Mouse (Mus musculus) regulatory T cell (primary cell): ENCODE data around the gene Plac8.

Source experiments
- in situ Hi-C: fragments of 300-600 bp; cut with MboI, MseI; formaldehyde crosslinking; loops from one replicate; pipeline ENCODE4 v1.15.1; 2025; ENCODE audit warnings: high pct_unique_total_duplicates

Plac8 gene

DNA sequence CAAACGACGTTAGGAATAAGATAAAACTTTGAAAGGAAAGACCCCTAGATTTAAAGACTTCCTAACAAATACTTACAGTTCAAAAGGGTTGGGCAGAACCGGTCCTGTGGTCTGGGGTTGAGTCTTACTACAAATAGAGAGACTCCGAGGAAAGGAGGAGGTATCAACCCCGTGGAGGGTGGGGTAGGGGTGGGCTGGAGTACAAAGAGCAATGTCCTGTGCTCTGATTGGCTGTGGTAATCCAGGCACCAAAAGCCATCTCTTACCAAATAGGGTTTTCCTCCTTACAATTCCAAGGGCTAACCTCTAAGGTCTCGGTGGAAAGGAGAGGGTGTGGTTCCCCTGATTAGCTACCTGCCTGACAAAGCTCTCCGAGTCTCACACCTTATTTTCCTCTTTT lies at the start of gene Plac8:
TSS of gene Plac8 (minus strand) at position 177 of the 400 bp plus-strand sequence.
- in situ Hi-C loops: no loop called here

DNA sequence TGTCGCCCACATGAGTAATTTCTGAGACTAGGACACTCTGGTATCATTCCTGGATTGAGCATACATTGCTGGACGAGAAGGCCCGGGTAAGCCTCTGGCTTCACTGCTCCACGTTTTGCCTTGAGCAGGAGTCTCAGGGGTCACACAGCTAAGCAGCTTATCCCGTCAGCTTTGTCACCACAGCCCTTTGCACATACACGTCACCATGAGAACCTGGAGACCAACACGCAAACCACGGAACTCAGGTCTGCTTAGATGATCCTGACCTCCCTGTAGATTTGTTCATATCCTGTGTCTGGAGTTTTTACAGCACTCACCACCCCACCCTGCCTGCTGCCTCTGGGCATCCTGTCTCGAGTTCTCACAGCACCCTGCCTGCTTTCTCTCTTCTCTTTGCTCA lies 48.9 kb upstream of the Plac8 start:
- in situ Hi-C loops: no loop called here

DNA sequence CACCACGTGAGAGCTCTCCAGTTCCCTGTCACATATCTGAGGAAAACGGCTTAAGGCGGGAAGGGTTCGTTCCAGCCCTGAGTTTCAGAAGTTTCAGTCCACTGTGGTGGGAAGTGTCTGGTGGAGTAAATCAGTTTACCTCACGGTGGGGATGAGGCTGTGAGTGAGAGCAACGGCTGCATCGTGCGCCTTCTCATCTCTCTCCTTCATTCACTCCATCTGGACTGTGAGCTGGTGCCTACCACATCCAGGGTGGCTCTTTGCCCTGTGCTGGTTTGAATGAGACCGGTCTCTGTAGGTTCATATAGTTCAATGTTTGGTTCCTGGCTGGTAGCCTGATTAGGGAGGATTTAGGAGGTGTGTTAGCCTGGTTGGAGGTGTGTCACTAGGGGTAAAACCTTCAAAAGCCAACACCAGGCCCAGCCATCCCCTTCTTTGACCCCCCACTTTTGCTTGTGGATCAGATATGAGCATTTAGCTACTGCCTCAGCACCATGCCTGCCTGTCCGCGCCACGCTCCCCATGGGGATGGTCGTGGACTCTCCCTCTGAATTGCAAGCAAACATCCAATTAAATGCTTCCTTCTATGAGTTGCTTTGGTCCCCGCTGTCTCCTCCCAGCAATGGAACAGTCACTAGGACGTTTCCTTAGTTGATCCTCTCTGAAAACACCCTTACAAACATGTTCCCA lies 47.7 kb upstream of the Plac8 start:
- in situ Hi-C loops: no loop called here

DNA sequence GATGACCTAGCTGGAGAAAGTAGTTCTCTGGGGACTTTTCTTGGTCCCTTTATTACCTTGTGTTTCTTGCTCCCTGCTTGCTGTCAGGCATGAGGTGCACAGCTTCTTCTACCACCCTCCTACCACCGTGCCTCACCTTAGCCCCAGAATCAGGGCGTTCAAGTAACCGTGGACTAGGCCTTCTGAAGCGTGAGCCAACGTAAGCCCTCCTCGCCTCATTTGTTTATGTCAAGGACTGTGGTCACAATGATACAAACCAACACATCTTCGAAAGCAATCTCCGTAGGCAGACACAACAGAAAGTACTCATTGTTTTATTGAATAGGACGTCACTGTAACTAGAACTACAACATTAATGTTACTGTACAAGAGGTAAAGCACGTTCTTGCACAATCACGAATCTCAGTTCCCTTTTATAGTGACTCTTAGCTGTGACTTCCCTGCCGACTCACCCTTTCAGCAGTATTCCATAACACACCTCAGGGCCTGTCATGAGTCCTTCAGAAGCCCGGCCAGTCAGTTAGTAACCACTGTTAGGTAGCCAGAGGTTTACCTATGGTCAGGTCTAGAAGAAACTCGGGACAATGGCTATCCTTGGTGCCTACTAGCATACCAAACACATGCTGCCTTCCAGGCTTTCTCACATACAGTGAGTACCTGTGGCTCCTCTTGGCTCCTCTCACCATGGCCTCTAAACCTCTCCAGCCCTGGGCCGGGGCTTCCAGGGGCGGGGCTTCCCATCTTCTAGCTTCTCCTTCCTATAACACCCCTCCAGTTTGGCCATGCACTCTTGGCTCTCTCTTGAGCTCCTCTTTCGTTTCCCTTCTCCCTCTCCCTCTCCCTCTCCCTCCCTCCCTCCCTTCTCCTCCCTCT lies 42.1 kb upstream of the Plac8 start:
- in situ Hi-C loops: loop anchor here (5.0 kb wide), 1 partner anchor 57 kb away; no protein-coding TSS in a partner anchor

DNA sequence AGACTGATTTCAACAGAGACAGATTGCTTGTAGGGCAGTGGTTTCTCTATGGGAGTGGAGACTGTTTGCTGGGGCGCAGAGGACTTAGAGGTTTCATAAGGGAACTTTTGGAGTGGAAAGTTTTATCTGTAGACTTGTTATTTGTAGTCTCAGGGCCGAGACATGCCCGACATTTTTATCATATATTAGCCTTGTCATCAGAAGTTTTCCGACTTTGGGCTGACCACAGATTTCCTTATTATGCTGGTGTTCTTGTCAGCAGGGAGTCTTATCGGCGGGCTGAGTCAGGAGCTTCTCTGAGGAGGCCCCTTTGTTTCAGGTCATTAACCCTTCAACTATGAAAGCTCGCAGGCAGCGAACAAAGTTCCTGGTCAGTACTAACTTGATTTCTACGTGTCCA lies 35.8 kb upstream of the Plac8 start:
- in situ Hi-C loops: no loop called here

DNA sequence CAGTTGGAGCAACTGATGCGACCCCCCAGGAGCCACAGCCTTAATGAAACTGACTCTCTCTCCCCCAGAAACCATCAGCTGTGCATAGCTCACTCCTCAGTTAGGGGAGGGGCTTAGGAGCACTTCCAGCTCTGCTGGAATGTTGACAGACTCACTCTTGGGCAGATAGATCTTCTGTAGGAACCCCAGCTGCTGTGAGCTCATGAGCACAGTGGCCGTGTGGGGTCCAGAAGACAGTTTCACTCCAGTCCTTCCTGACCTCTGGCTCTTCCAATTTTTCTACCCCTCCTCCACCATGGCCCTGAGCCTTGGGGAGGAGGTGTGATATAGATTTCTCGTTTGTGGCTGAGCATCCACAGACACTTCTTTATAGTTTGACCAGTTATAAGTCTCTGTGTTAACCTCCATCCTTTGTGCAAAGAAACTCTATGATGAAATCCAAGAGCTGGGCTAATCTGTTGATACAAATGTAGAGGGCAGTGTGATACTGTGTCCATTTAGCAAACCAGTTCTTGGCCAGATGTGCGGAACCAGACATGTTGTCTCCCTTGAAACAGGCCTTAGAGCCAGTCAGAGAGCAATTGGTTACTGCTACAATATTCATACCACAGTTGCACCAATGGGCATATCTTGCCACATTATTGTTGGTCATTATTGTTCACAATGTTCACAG lies 35.2 kb upstream of the Plac8 start:
- in situ Hi-C loops: no loop called here

DNA sequence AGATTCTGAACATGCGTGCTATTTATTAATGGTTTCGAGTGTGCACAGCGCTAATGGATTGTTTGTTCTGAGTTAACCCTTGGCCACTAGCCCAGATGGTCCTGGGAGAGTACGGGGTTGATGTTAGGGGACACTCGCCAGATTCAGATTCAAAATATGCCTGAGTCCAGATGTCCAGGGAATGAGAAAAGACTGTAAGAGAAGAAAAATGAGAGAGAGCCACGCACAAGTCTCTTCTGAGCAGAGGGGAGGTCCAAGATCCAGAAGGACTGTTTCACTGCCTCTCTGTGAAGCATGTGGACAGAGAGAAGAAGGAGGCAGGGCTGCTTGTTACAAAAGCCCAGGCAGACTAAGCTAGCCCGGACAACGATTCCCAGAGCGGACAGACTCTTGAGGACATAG lies 33.8 kb upstream of the Plac8 start:
- in situ Hi-C loops: no loop called here

DNA sequence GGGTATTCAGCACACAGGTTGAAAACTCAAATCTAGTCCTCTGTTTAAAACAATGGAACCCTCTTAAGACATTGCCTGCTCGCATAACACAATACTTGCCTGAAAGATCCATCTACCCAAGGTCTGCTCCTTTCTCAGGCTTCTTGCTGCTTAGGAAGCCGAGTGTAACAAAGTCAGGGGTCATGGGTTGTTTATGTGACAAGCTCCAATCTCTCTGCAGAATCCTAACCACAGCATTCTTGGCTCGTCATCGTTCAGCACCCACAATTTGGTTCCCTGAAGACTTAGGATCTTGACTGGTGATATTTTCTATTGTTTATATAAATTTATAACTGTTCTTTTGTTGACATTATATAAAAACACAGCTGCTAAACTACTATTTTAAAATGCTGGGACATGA lies 32.0 kb upstream of the Plac8 start:
- in situ Hi-C loops: no loop called here

DNA sequence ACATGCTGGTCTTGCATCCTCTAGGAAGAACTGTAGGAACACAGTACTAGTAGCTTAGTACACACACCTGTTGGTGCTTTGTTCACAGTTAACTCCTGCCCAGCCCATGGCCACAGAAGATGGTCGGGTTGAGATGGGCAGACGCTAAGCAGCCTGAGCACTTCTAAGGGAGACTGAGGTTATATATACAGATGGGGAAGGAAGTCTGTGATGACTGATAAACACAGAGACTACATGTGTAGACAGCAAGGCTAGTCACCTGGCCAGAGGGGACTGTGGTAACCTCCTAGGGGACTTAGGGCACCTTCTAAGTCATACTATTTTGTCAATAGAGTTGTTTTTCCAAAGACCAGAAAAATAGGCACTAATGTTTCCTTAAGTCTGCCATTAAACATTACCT lies 29.8 kb upstream of the Plac8 start:
- in situ Hi-C loops: no loop called here

DNA sequence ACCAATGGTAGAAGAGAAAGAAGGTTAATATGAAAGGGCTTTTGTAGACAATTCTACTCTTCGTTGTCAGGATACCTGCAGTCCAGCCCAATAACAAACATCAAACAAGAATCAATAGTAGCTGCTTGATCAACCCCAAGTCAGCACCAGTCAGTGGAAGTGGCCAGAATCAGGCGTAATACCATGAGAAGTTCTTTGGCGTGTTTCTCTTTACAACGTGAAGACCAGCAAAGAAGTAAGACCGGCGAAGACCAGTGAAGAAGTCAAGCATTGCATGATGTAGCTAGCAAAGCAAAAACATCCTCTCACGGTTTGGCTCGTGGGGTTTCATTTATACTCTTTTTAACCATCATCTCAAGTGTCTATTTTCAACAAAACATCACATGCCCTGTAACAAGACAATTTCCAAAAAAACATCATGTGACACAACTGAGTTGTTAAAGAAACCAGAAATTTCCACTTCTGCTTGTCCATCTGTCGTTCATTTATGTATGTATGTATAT lies 27.0 kb upstream of the Plac8 start:
- in situ Hi-C loops: no loop called here

DNA sequence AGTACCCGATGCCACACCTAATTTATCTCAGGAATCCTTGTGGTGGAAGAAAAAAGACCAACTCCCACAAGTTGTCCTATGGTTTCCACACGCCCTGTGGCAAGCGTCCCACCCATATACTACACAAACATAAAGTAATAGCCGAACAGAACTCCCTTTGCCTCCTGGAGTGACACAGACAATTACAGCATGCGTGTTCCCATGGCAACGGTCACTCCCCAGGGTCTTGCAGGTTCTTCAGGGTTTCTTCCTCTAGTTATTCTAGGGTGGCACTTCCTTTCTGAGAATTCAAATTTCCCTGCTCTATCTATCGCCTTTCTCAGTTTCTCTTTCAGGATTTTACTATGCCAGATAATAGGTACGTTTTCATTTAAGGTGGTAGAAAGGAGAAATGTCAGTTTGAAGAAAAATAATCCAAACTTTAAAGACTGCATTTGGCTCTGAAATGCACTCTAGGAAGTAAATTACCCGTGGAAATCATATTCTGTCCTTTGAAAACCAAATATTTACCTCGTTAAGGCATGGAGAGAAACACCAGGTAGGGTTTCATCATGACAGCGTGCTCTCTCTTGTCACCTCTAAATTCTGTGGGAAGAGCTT lies 25.9 kb upstream of the Plac8 start:
- in situ Hi-C loops: no loop called here

DNA sequence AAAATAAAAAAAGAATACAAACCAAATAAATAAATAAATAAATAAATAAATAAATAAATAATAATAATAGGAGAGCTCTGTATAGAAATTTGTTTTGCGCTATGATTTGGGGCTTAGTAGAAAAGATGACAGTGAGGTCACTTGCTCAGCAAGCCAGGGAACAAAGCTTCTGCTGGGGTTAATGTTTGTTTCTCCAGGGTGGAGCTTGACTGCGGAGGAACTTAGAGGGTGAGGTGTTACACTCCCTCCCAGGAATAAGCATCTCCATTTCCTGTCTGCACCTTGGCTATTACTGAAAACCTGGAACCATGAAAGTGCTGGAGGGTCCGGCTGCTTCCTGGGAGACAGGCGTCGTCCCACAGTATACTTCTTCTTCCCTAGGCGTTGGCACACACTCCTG lies 24.0 kb upstream of the Plac8 start:
- in situ Hi-C loops: no loop called here

DNA sequence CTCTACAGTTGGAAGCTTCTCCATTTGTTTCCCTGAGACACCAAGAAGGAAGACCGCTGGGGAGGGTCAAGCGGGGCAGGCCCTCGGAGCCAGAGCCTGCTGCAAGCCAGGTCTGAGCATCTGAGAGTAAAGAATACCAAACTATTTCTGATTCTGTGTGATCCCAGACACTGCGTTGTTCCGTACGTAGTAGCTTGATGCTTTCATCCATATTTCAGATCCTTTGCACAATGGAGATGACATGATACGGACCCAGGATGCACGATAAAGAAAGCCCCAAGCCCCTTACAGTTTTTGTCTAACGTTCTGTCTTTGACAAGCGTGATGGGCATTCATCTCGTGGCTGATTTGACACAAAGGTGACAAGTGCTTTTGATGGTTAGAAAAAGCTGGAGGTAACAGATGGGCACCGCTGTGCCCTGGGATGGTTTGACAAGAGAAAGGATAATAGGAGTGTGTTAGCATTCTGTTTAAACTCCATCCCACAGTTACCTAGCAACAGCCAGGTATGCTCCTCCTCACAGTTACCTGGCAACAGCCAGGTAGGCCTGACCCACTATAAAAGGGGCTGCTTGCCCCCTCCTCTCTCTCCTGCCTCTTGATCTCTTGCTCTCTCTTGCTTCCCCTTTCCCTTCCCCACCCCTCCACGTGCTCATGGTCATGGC lies 22.9 kb upstream of the Plac8 start:
- in situ Hi-C loops: no loop called here

DNA sequence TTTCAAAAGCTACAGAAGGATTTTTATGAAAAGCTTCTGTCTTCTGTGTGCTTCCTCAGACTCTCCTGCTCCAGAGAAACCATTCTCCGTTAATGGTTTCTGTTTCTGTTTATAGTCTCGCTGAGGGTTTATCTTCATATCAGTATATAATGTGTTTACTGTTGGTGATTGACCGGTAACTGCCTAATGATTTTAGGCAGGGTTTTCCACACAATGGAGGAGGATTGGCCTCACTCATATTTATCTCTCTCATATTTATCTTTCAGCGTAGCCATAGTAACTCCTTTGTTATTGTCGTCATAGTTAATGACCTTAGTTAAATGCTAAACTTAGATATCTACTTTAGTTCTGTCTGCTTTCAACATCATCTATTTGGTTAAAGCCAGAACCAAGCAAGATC lies 18.5 kb upstream of the Plac8 start:
- in situ Hi-C loops: no loop called here

DNA sequence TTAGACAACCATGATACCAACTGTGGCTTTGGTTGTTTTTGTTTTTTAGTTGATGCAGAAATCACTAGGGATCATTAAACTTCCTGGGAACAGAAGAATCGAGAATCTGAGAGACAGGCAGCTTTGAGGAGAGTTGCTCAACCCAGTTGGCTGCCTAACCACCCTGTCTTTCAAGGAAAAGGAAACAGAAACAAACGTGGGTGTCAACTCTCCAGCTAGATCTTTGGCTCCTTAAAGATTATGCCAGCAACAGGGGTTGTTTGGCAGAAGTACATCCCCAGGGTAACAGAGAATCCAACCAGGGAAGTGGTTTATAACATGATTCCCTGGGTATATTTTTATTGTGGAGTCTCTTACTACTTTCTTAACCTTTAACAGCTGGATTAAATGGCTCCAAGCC lies 15.6 kb upstream of the Plac8 start:
- in situ Hi-C loops: no loop called here

DNA sequence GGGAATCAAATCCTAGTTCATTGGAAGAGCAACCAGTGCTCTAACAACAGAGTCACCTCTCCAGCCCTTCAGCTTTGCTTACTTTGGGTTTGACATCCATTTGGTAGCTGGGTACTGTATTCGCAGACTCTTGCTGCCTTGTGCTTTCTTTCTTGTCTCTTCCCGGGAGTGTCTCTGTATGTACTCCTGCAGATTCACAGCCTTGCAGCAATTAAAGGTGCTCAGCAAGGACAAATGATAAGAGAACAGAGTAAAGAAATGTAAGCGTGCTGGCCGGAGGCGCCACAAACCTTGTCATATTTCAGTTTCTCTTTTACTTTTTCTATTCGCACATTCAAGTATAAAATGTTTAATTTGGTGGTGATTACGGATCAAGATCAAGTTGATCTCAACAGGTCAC lies 15.1 kb upstream of the Plac8 start:
- in situ Hi-C loops: no loop called here

DNA sequence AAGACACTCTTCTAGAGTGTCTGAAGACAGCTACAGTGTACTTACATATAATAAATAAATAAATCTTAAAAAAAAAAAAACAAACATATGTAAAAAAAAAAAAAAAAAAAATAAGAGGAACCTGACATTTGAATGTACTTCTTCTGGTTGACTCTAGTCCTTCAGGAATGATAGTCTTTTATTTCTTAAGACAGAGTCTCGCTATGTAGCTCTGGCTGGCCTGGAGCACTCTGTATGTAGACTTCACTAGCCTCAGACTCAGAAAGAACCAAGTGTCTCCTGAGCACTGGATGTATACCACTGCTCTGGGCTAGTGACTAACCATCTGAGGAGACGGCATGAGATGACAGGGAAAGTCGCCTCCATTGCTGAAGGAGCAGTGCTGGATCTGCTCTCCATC lies 13.6 kb upstream of the Plac8 start:
- in situ Hi-C loops: no loop called here

DNA sequence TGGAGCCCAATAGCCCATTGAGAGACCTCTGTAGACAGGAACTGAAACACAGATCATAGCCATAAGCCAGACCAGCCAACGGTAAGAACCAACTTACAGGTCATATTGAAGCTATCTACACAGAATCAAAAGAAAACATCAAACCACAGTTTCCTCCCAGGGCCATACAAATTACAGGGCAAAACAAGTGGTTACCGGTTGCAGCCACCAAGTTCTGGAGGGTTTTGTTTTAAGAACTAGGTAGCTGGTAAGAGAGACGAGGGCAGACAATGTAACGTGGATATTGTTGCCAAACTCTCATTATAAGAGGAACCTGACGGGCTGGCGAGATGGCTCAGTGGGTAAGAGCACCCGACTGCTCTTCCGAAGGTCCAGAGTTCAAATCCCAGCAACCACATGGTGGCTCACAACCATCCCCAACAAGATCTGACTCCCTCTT lies 13.2 kb upstream of the Plac8 start:
- in situ Hi-C loops: no loop called here

DNA sequence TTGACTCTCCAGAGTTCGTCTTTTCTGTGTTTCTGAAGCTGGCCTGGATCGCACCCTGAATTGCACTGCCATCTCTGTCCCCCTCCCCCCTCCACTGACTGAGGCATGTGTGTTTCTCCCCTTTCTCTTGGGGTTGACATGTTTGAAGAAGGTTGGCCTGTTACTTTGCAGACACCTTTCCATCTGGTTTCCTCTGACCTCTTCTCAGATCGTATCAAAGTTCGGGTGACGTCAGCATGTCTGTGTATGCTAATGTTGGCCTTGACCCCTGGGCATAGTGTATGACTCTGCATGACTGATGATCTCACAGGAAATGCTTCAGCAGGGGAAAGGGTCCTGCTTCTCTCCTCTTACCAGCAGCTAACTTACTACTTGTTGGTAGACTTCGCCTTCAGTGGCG lies 11.0 kb upstream of the Plac8 start:
- in situ Hi-C loops: no loop called here

DNA sequence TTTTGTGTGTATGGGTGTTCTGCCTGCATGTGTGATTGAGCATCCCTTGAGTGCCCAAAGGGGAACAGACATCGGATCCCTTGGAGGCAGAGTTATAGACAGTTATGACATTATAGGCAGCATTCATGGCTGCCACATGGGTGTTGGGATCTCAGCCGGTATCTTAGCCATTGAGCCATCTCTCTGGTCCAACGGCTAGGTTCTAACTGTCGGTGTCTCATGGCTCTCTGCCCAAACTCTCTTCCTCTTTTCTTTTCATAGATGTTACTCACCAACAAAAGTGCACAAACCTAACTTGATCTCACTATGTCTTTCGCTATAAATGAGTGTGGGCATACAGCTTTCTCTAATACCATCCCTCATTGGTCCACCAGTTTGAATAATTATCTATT lies 10.4 kb upstream of the Plac8 start:
- in situ Hi-C loops: no loop called here

DNA sequence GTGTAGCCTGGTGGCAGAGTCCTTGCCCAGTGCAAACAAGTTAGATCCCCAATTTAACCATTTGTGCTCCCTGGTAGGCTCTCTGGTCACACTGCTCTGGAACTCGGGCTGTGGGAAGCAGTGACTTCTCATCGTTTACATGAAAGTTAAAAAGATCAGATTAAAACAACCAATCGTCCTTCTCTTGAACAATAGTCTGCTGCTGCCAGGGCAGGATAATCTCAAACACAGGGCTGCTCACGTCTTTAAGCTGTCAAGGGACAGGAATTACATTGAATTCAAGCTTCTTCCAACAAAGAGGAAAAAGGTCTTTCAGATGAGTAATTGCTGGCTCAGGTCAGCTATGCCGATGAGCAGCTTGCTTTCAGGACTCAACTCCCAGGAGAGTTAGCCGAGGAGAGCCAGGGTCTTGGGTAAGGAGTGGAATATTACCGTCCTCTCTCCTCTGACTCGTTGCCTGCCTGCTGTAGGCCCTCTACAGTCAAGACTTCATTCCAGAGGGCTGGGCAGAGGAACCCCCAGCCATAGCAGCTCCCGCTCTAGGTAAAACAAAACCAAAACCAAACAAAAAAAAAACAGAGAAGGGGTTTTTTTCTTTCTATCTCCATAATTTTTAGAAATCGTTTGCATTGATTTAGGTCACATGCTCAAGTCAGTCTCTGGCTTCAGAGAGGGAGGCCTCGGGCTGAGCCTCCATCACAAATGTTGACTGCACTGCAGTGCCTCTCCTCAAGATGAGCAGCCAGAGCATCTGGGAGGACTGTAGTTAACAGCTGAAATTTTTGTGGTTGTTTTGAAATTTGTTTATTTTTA lies 9.8 kb upstream of the Plac8 start:
- in situ Hi-C loops: no loop called here
